Mouse (Mus musculus) urinary bladder, postnatal 36 days (tissue): ENCODE measurements around the gene Pcif1.

ENCODE experiments used
- DNase-seq, 2 experiments: peaks; one replicate each; pipeline ENCODE4 v3.0.0; 2022; ENCODE audit warnings: low spot score in 2 of 2, mixed read lengths in 1 of 2

Gene Pcif1

DNA sequence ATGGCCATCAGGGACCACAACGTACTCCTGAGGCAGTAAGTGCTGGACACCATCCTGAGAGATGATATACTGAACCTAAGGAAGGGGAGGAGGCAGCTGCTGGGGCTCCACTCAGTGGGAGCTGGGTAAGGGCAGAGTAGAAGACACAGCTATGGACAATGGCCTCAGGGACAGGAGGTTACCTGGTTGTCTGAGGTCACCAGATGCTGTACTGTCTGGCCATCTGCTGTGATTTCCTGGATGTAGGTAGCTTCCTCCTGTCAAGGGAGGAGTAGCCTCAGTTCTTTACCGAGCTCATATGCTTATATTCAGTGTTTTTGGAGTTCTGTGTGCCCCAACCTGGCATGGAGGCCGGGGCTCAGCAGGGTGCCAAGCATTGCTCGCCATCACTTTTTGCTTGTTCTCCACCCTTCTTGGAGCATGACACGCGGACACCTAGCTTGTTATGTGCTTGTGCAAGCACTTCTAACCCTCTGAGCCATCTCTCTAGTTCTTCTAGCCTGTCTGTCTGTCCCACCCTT, 13.7 kb downstream of the Pcif1 start:
- no peak for DNase-seq

DNA sequence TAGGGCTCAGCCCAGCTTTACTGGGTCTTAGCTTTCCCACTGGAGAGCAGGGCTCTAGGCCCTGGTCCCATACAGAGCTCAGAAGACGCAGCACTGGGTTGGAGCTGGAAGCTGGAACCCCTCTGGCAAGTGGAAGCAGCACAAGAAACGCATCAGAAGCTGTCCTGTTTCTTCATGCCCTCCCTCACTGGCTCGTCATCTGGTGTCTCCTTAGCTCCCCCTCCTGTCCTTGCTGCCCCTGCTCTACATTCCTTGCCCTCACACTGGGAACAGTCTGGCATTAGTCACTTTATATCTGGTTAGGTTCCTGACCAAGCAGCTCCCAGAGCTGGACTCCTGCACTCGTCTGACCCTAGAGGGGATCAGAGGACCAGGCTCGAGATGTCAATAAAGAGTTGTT, 14.9 kb downstream of the Pcif1 start:
- DNase-seq: no peak

GRCm38 (mm10) chr2:164894644-164895043, 15.5 kb downstream of the Pcif1 start:
- no peak for DNase-seq

- no peak for DNase-seq
Measured at GRCm38 (mm10) chr2:164895885-164896284, 16.8 kb downstream of the Pcif1 start.

DNA sequence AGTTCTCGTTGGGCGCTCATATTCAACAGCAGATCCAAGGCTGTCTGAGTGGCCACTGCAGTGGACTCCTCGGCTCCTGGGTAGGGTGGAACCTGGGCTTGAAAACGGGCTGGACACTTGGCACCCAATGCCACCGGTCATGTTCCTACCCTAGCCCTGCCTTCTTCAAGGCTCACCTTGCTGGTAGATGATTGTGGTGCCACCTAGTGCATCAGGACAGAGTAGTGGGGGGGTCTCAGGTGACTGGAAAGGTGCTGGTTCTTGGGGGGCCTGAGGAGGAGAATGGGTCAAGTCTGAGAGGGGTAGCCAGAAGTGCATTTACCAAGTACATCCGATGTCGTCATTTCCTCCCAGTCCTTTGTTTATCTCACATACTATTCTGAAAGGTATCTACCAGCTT, 18.9 kb downstream of the Pcif1 start:
- no peak for DNase-seq

DNA sequence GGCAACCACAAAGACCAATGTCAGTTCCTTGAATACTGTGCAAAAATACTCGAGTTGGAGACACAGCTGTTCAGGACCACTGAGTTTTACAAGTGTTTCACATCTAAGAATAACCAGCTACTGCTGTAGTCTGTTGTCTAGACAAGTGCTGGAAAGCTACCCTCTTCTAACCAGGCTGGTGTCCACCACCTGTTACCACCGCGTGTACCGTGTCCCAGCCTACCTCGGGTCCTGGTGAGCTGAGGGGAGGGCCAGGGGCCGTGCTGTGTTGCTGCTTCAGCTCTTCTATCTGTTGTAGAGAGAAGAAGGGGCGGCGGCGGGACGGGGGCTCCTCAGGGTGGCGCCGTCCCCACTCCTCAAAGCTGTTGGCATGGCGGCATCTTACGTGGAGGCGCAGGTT, 19.9 kb downstream of the Pcif1 start:
- DNase-seq: no peak

- no peak for DNase-seq
Measured at GRCm38 (mm10) chr2:164899723-164900459, 20.8 kb downstream of the Pcif1 start.

GRCm38 (mm10) chr2:164901380-164901779, 22.3 kb downstream of the Pcif1 start:
- DNase-seq: no peak

DNA sequence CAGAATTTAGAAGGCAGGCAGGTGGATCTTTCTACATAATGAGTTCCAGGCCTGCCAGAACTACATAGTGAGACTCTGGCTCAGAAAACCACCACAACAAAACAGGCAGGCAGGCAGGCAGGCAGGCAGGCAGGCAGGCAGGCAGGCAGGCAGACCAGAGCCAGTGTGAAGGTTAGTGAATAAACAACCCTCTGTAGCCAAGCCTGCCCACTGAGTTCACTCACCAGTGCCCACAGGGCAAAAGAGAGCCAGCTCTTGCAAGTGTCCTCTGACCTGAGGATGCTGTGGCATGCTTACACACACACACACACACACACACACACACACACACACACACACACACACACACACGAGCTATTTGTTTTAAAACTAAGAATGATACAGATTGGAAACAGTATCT, 24.4 kb downstream of the Pcif1 start:
- no peak for DNase-seq

DNA sequence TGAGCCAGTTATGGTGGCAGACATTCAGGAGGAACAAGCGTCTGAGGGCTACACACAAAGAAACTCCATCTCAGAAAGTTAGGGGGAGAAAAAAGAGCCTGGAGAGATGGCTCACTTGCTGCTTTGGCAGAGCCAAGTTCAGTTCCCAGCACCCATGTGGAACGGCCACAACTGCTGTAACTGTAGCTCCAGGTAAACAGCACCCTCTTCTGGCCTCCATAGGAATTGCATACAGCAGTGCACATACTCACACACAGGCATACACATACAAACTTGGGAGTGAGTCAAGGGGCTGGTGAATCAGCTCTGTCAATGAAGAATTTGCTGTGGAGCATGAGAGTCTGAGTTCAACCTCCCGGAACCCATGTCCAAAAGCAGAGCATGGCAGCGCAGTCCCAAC, 27.0 kb downstream of the Pcif1 start:
- no peak for DNase-seq

DNA sequence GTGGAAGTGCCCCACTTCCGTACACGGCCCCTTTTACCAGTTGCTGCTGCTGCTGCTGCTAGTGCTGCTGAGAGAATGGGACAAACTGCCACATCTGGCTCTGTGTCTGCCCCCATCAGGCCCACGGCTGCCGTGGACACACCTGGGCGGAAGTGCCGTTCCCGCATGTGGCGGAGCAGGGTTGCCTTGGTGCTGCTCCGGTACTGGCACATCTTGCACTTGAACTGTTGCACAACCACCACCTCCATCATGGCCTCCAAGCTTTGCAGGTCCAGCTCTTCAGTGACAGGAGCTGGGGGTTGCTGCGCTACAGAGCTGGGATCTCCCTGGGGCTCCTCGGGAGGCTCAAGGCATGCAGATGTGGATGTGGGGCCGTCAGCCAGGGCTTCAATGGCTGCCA, 28.4 kb downstream of the Pcif1 start:
- DNase-seq: no peak

GRCm38 (mm10) chr2:164908011-164908410, 28.9 kb downstream of the Pcif1 start:
- no peak for DNase-seq

DNA sequence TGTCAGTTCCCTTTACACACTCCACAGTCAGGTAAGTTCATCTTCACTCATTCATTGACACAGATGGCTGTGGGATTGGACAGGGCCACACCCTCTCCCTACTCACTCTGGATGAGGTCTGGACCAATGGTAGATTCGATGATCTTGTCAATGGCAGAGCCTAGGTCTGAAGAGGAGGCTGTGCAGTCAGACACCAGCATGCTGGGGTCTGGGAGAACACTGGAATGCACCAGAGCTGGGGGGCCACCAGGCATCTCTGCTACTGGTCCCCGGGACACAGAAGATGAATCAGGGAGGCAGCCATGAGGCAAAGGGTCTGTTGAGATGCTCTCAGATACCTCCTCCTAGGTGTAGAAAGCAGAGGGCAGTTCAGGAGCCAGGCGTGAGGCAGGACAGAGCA, 30.0 kb downstream of the Pcif1 start:
- no peak for DNase-seq

DNA sequence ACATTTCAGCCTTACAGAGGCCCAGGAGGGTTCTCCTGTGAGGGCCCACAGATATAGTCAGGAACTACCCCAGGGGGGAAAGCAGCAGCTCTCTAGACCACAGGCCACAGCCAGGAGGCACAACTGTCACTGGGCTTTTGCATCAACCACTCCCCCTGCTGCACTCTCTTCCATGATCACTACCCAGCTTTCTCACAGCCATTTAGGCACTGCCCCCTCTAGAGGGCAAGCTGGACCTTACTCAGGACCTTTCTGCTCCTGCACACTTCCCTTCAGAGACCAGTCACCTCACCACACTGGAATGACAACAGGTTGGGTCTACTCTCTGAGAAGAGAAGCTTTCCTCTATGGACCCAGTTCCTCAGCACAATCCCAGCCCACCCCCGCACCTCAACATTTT, 30.4 kb downstream of the Pcif1 start:
- DNase-seq: peak in 1 of 2 experiments; percentile 43

DNA sequence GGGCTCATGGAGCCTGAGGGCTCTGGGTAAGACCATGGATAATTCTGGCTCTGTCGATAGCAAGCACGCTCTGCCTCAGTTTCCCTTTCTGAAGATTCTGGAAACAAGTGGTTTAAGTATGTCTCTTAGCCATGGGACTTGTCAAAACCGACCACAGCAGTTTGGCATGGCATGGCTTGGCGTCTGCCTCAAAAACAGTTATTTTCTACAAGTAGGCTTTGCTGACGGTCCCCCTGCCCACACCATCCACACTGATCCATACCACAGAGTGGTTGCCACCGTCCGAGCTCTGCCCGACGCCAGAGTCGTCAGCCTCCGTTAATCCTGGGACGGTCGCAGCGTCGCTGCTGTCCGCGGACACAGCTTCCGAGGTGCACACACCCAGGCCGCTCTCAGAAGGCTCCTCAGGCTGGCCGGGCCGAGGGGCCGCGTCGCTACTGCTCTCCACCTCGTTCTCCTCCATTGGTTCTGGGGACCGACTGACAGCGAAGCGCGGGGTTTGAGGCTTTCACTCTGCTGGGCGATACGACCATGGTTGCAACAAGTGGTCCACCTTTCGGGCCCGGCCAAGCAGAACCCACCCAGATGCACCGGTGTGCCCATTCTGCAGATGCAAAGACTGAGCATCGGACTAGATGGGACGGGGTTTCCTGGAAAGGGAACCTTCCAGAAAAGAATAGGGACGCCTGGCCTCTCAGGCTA, 31.4 kb downstream of the Pcif1 start:
- no peak for DNase-seq

- peak; percentile 90 for DNase-seq
Measured at GRCm38 (mm10) chr2:164911086-164912048, 32.3 kb downstream of the Pcif1 start, which contains the start of gene Zfp335. Gene Zfp335 (minus strand): TSS chr2:164911757.

DNA sequence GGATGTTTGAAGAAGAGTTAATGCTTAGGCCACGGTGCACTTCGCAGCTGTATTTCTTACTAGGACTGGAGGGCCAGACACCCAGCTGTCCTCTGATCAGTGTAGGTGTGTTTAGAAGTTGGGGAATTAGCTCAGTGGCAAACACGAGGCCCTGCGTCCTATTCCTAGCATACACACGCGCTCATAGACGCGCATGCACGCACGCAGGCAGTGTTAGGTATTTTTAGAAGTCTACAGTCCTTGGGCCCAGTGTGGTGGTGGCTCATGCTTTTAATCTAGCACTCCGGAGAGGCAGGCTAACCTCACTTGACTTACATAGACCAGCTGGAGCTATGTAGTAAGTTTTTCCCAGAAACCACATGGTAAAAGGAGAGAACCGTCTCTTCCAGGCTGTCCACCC, 33.0 kb downstream of the Pcif1 start:
- no peak for DNase-seq

DNA sequence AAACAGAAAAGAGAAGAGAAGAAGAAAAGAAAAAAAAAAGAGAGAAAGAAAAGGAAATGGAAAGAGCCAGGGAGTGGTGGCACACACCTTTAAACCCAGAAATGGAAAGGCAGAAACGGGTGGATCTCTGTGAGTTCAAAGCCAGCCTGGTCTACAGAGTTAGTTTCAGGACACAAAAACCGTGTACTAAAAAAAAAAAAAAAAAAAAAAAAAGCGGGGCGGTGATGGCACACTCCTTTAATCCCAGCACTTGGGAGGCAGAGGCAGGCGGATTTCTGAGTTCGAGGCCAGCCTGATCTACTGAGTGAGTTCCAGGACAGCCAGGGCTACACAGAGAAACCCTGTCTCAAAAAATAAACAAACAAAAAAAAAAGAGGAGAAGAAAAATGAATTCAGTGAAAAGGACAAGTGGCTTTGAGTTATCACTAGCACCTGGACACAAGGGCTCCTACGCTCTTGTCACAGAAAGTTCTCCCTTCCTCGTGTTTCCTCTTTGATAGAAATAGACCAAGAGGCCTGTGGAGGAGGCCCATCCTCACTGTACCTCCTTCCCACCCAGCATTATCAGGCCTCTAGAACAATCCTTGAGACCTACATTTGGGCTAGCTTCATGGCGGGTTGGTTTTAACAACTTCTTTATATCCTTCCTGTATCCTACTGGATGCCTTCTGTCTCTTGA, 33.8 kb downstream of the Pcif1 start:
- DNase-seq: no peak

DNA sequence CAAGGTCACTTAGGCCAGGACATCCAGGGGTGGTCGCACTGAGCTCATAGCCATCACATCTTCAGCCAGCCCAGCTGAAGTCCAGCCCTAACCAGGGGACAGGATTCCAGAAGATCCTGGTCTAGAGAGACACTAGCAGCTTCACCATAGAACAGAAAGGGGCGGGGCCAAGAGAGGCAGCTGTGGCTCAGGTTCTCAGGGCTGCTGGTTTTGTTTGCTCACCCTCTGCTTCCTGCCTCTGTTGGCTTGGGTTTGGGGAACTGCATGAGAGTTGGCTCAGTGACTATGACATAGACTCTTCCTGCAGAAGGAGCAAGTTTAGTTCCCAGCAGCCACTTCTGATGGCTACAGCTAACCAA, 34.3 kb downstream of the Pcif1 start:
- peak in 1 of 2 experiments; percentile 46 for DNase-seq

DNA sequence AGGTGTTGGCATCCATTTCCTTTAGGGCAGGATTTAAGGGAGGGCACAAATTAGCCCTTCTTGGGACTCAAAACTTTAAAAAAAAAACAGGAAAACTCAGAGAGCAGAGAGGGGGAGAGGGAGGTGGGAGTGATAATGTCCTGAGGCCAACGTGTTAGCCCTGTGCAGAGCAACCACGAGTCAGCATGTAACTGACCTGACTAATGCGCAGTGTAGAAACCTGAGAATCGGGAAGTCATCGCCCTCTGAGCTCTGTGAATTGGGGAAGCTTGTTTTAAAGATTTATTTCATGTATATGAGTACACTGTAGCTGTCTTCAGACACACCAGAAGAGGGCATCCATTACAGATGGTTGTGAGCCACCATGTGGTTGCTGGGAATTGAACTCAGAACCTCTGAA, 37.7 kb downstream of the Pcif1 start:
- no peak for DNase-seq

- no peak for DNase-seq
Measured at GRCm38 (mm10) chr2:164917371-164917770, 38.3 kb downstream of the Pcif1 start.
